Mouse (Mus musculus): ENCODE data around the gene Taf6. TPM values are rescaled to one million over a fixed set of nuclear protein-coding genes. Genes with fewer than 3 reads are reported as not detected.
A peak's percentile ranks its signal among the peaks of the same experiment; 100 is the strongest.

Gene Taf6
- polyA plus RNA-seq, 1 experiment from 2014 or later, result 122 TPM

DNA sequence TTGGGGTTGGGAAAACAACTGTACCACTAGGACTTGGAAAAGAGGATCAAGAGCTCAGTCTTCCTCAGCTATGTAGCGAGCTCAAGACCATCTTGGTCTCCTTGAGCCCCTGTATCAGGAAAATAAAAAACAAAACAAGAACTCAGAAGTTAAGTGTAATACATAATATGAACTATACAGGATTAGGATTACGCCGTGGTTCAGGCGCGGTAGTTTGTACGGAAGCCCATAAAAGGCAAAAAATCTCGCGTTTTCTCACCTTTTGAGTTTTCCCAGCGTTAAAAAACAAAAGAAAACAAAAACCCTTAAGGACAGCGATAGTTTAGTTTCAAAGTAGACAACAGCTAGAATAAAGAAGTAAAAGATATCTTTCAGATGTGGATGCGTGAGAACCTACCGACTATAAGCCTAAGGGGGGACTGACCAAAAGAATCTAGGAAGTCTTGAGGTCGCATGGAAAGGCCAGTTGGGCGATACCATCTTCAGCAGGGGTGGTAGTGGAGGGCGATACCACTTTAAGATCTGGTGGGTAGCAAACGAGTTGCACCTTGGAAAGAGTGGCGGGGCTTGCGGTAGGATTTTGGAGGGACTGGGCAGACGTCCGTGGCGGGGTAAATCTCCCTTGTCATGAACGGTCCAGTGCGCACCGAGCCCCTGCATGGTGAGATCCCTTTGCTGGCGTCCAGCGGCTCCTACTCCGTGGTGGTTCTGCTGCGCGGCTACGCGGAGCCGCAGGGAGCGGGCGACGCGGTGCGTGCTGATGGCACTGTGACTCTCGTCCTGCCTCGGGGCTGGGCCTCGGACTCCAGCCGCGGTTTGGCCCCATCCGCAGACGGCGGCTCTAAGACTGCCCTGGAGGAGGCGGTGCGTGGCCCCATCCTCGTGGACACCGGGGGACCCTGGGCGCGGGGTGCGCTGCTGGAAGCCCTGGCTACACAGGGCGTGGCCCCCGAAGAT lies 6.8 kb upstream of the Taf6 start, which contains the start of gene Mblac1:
Gene Mblac1 (plus strand): TSS at position 544 of the 957 bp plus-strand sequence.
- peak within 1 kb of the TSS; percentile 67 for H3K4me3 ChIP-seq (ENCODE audit: low read depth, low read length)
- H3K9ac ChIP-seq (ENCODE audit: low read length), result peak within 1 kb of the TSS; percentile 86
- H3K4me2 ChIP-seq (ENCODE audit: low read depth), result peak within 1 kb of the TSS; percentile 99
- H3K27ac ChIP-seq (ENCODE audit: low read depth, low read length), result peak within 1 kb of the TSS; percentile 76
- peaks cover 4% of the 10 kb centered on the region; the same call in 1 of the 2 replicates for H3K4me1 ChIP-seq (ENCODE audit: control insufficient read depth, insufficient read depth, low read length)
- no peaks in the 10 kb centered on the region; the same call in none of the 2 replicates for H3K36me3 ChIP-seq (ENCODE audit: control insufficient read depth, insufficient read depth, low read length)
- H3K27me3 ChIP-seq (ENCODE audit: control insufficient read depth, insufficient read depth, low read length), result no peaks in the 10 kb centered on the region
- H3K9me3 ChIP-seq (ENCODE audit: control insufficient read depth, low read length), result no peaks in the 10 kb centered on the region
- DNase-seq (ENCODE audit: low spot score), result peak; percentile 88
- WGBS, result 8% methylated on average over 54 of the region's 54 CpGs
- peak; percentile 82 for ATAC-seq (ENCODE audit: insufficient read depth, low FRiP score, low TSS enrichment)

DNA sequence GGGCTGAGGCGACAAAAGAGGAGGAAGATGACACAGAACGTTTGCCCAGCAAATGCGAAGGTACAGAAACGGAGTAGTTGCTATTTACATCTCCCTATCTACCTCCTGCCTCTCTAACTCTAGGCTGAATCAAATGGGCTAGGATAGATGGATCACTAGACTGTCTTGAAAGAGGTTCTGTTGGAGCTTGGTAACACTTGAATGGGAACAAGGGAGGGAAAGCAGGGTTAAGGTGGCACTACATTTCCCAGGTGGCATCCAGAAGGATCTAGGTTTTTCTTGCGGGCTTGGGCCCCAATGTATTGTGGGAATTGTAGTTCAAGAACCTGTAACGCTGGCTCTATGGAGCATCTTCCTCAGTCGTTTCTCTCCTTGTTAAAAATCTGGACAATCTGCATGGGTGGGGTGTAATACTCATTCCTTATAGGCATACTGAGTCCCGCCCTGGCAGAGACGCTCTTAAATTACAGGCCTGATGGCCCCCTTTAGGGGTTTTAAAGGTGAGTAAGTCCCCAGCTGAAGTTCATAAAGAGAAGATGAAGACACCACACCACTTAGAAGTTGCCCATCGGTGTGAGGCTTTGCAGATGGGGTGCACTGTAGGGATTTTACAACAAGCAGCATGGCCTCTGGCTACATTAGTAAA lies 533 bp upstream of the Taf6 start:
- ATAC-seq (ENCODE audit: insufficient read depth, low FRiP score, low TSS enrichment) (peak; percentile 81), DNase-seq (ENCODE audit: low spot score) (peak; percentile 55)
- Histone ChIP-seq H3K4me3 (ENCODE audit: low read depth, low read length) (peak overlapping the region; percentile 51), H3K9me3 (ENCODE audit: control insufficient read depth, low read length) (no peaks in the 10 kb centered on the region), H3K4me2 (ENCODE audit: low read depth) (peak overlapping the region; percentile 53), H3K27me3 (ENCODE audit: control insufficient read depth, insufficient read depth, low read length) (no peaks in the 10 kb centered on the region), H3K4me1 (ENCODE audit: control insufficient read depth, insufficient read depth, low read length) (0 out of 2 replicates have a peak, but pooled peaks cover 5% of the 10 kb centered on the region), H3K27ac (ENCODE audit: low read depth, low read length) (no peak overlapping the region), H3K36me3 (ENCODE audit: control insufficient read depth, insufficient read depth, low read length) (no peaks in the 10 kb centered on the region; the same call in none of the 2 replicates), H3K9ac (ENCODE audit: low read length) (peak overlapping the region; percentile 67)
- WGBS, result under 1% methylated on average over 10 of the region's 10 CpGs

DNA sequence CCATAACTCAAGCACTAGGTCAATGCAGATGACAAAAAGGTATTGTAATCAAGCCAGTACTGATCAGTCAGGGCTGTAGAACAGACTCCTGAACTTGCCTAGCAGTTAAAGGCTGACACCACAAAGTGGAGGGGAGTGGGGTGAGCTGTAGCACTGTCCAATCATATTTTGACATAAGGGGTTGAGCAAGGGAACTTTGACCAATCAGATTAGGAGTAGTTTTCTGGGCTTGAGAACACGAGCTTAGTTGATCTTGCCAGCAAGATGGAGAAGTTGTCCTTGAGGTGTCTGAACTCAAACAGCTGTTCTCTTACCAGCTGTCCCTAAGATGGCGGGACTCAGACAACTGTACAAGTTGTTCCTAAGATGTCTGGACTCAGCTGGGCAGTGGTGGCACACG lies 14.0 kb downstream of the Taf6 start:
- Histone ChIP-seq H3K4me1 (ENCODE audit: control insufficient read depth, insufficient read depth, low read length) (peaks cover 12% of the 10 kb centered on the region), H3K9ac (ENCODE audit: low read length) (no peak overlapping the region), H3K27ac (ENCODE audit: low read depth, low read length) (no peak overlapping the region), H3K4me3 (ENCODE audit: low read depth, low read length) (no peak overlapping the region), H3K36me3 (ENCODE audit: control insufficient read depth, insufficient read depth, low read length) (peaks cover 11% of the 10 kb centered on the region), H3K4me2 (ENCODE audit: low read depth) (no peak overlapping the region; the same call in 1 of the 2 replicates), H3K27me3 (ENCODE audit: control insufficient read depth, insufficient read depth, low read length) (no peaks in the 10 kb centered on the region), H3K9me3 (ENCODE audit: control insufficient read depth, low read length) (no peaks in the 10 kb centered on the region)
- DNase-seq (ENCODE audit: low spot score) (no peak), ATAC-seq (ENCODE audit: insufficient read depth, low FRiP score, low TSS enrichment) (no peak)
- WGBS, result 87% methylated on average over 3 of the region's 3 CpGs

DNA sequence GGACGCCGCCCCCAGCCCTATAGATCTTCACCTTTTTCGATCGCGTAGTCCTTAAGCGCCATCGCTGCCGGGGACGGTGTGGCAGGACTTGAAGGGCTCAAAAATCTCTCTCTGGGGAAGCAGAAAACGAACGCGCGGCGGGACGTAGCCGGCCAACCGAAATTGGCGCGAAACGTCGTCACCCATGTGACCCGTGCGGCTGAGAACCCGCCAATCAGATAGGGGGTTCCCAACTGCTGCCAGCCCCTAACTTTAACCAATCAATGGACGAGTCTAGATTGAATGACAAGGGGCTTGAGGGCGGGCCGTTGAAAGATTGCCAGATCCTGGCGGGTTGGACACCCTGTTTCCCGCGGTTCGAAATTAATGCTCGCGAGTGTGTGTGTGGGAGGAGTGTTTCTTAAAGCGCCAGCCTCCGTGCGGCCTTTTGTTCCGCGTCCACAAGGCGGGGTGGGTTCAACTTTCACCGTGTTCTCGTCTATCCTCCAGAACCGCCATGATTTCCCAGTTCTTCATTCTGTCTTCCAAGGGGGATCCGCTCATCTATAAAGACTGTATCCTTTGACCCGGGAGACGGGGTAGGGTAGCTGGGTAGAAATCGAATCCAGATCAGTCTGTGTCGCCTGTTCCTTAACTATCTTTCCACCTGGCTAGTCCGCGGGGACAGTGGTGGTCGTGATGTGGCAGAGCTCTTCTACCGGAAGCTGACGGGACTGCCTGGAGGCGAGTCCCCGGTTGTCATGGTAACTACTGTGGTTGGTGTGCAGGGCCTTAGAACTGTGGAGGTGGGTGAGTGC lies 15.4 kb downstream of the Taf6 start, which contains the start of the genes Ap4m1 and Mcm7:
Gene Ap4m1 (plus strand): TSS at position 308 of the 797 bp plus-strand sequence.
Gene Mcm7 (minus strand): TSS at position 728 of the 797 bp plus-strand sequence.
- Histone ChIP-seq H3K4me1 (ENCODE audit: control insufficient read depth, insufficient read depth, low read length) (peaks cover 12% of the 10 kb centered on the region), H3K27ac (ENCODE audit: low read depth, low read length) (peak within 1 kb of the TSS; percentile 93), H3K4me3 (ENCODE audit: low read depth, low read length) (peak within 1 kb of the TSS; percentile 82), H3K9me3 (ENCODE audit: control insufficient read depth, low read length) (no peaks in the 10 kb centered on the region), H3K36me3 (ENCODE audit: control insufficient read depth, insufficient read depth, low read length) (peaks cover 11% of the 10 kb centered on the region), H3K27me3 (ENCODE audit: control insufficient read depth, insufficient read depth, low read length) (no peaks in the 10 kb centered on the region), H3K4me2 (ENCODE audit: low read depth) (peak within 1 kb of the TSS; percentile 88), H3K9ac (ENCODE audit: low read length) (peak within 1 kb of the TSS; percentile 90)
- DNase-seq (ENCODE audit: low spot score) (peak; percentile 92), ATAC-seq (ENCODE audit: insufficient read depth, low FRiP score, low TSS enrichment) (peak; percentile 93)
- under 1% methylated on average over 54 of the region's 54 CpGs for WGBS

DNA sequence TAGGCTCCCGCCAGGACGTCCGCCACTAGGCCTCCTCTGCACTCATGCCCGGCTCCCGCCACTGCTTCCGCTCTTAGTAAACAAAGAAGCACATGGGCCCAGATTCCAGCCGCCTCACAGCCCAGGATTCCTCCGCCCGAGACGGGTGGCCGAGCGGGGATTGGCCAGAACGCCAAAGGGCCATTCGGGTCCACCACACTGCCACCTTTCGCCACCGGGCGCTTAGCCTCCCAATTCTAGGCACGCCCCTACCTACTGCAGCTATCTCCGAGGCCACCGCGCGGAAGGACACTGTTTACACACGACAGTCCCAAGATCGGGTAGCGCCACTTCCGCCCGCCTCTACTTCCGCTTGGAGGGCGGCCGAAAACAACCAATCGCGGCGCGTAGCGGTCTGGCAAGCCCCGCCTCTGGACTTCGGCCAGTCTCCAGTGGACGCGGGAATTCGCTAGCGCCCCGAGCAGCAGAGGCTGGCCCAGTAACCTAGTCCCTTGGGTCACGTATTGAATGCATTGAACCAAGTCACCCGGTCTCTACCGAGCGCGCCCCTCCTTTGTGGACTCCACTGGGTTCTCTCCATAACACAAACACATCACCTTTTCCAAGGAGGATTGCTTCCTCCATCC lies 16.2 kb downstream of the Taf6 start:
- peaks cover 12% of the 10 kb centered on the region for H3K36me3 ChIP-seq (ENCODE audit: control insufficient read depth, insufficient read depth, low read length)
- H3K9ac ChIP-seq (ENCODE audit: low read length), result peak overlapping the region; percentile 90
- under 1% methylated on average over 47 of the region's 47 CpGs for WGBS
- peak; percentile 97 for DNase-seq (ENCODE audit: low spot score)
- peak overlapping the region; percentile 93 for H3K27ac ChIP-seq (ENCODE audit: low read depth, low read length)
- no peaks in the 10 kb centered on the region for H3K9me3 ChIP-seq (ENCODE audit: control insufficient read depth, low read length)
- peaks cover 12% of the 10 kb centered on the region for H3K4me1 ChIP-seq (ENCODE audit: control insufficient read depth, insufficient read depth, low read length)
- peak; percentile 87 for ATAC-seq (ENCODE audit: insufficient read depth, low FRiP score, low TSS enrichment)
- H3K4me3 ChIP-seq (ENCODE audit: low read depth, low read length), result peak overlapping the region; percentile 82
- no peaks in the 10 kb centered on the region for H3K27me3 ChIP-seq (ENCODE audit: control insufficient read depth, insufficient read depth, low read length)
- peak overlapping the region; percentile 88 for H3K4me2 ChIP-seq (ENCODE audit: low read depth)

DNA sequence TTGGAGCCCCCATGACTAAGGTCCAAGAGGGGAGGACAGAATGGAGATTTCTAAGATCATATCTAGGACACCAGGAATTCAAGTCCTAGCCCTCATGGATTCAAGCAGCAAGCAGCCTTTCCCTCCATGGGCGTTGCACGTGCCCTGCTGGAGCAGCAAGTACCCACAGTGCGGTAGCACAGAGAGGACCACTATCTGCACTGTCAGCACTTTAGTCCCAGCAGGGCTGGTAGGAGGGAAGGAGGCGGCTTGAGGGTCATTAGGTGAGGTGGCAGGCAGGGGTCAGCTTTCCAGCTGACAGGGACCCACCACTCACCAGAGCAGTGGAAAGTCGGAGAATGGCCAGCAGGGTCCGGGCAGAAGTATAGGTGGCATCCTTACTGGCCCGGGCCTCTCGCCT lies 21.7 kb downstream of the Taf6 start:
- H3K36me3 ChIP-seq (ENCODE audit: control insufficient read depth, insufficient read depth, low read length), result peaks cover 27% of the 10 kb centered on the region
- 83% methylated on average over 8 of the region's 8 CpGs for WGBS
- no peak overlapping the region for H3K9ac ChIP-seq (ENCODE audit: low read length)
- H3K4me3 ChIP-seq (ENCODE audit: low read depth, low read length), result no peak overlapping the region
- H3K27me3 ChIP-seq (ENCODE audit: control insufficient read depth, insufficient read depth, low read length), result no peaks in the 10 kb centered on the region
- H3K9me3 ChIP-seq (ENCODE audit: control insufficient read depth, low read length), result no peaks in the 10 kb centered on the region
- H3K27ac ChIP-seq (ENCODE audit: low read depth, low read length), result no peak overlapping the region
- ATAC-seq (ENCODE audit: insufficient read depth, low FRiP score, low TSS enrichment) (no peak), DNase-seq (ENCODE audit: low spot score) (no peak)
- H3K4me1 ChIP-seq (ENCODE audit: control insufficient read depth, insufficient read depth, low read length), result peaks cover 15% of the 10 kb centered on the region
- no peak overlapping the region for H3K4me2 ChIP-seq (ENCODE audit: low read depth)

DNA sequence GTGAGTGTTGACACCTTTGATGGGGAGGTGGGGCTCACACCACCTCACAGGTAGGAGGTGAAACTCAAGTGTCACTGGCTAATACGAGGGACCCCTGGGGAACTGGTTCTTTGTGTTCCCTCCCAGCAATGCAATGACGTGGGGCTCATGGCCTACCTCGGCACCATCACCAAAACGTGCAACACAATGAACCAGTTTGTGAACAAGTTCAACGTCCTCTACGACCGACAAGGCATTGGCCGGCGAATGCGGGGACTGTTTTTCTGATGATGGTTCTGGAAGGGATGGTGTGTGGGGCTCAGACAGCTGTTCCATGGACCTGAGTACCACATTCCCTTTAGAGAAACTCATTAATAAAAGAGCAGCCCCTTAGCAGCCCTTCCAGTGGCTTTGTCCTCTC lies 23.6 kb downstream of the Taf6 start:
- no peak overlapping the region for H3K4me3 ChIP-seq (ENCODE audit: low read depth, low read length)

More for the DNA sequence above, 23.6 kb downstream of the Taf6 start:
- DNase-seq (ENCODE audit: low spot score) (no peak), ATAC-seq (ENCODE audit: insufficient read depth, low FRiP score, low TSS enrichment) (no peak)
- H3K9me3 ChIP-seq (ENCODE audit: control insufficient read depth, low read length), result no peaks in the 10 kb centered on the region
- no peak overlapping the region for H3K9ac ChIP-seq (ENCODE audit: low read length)
- no peak overlapping the region for H3K27ac ChIP-seq (ENCODE audit: low read depth, low read length)
- no peaks in the 10 kb centered on the region for H3K27me3 ChIP-seq (ENCODE audit: control insufficient read depth, insufficient read depth, low read length)
- WGBS, result 71% methylated on average over 10 of the region's 10 CpGs
- H3K36me3 ChIP-seq (ENCODE audit: control insufficient read depth, insufficient read depth, low read length), result peaks cover 27% of the 10 kb centered on the region
- H3K4me1 ChIP-seq (ENCODE audit: control insufficient read depth, insufficient read depth, low read length), result peaks cover 7% of the 10 kb centered on the region; the same call in 1 of the 2 replicates
- H3K4me2 ChIP-seq (ENCODE audit: low read depth), result no peak overlapping the region

Measured in neural tube, embryonic 11.5 days (tissue).